Mouse (Mus musculus): ENCODE results near the gene Gm34653. TPM values are rescaled to one million over a fixed set of nuclear protein-coding genes. Genes with fewer than 3 reads are reported as not detected.
A peak's percentile ranks its signal among the peaks of the same experiment; 100 is the strongest.
"Not testable (repeated sequence)": the region's sequence is repeated elsewhere in the genome, so short reads cannot be mapped to it uniquely, and the experiment has no call there.

The Gm34653 gene
- polyA plus RNA-seq, 1 experiment from 2014 or later, result not detected

DNA sequence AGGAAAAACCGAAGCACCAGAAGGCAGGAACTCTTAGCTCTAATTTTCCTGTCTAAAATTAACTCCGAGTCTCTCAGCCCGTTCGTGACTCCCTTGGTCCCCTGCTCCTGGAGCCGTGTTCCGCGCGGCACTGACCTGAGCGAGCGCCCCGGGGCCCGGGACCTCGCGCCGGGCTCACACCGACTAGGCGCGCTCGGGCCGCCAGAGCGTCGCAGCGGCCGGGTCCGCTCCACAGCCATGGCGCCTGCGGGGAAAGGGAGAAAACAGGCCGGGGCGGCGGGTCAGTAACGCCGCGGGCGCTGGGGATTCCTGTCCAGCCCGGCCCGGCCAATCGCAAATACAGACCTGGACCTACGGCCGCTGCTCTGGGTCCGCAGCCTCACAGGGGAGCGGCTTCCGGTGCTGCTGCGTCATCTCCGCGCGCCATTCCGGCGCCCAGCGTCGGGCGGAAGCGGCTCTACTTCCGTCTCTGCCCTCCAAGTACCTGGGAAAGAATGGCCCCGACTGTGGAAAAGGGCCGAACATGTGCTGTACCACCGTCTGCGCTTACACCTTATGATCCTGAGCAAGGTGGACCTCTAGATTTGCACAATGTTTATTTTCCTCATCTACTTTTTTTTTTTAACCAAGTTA, 6.9 kb upstream of the Gm34653 start, which contains the start of gene Fbxw2:
Gene Fbxw2 (minus strand): TSS at position 485 of the 633 bp plus-strand sequence.
- Histone ChIP-seq H3K27ac (replicated peaks) (peak within 1 kb of the TSS; percentile 84), H3K4me3 (replicated peaks) (peak within 1 kb of the TSS; percentile 71), H3K4me1 (peaks cover 30% of the 10 kb centered on the region), H3K9me3 (replicated peaks) (no peaks in the 10 kb centered on the region), H3K4me2 (peak within 1 kb of the TSS; percentile 94), H3K36me3 (peaks cover 11% of the 10 kb centered on the region), H3K27me3 (replicated peaks) (no peaks in the 10 kb centered on the region; the same call in 1 of the 2 replicates), H3K9ac (replicated peaks) (peak within 1 kb of the TSS; percentile 87)
- under 1% methylated on average over 48 of the region's 57 CpGs for WGBS
- peak; percentile 97 for ATAC-seq (ENCODE audit: low FRiP score)

DNA sequence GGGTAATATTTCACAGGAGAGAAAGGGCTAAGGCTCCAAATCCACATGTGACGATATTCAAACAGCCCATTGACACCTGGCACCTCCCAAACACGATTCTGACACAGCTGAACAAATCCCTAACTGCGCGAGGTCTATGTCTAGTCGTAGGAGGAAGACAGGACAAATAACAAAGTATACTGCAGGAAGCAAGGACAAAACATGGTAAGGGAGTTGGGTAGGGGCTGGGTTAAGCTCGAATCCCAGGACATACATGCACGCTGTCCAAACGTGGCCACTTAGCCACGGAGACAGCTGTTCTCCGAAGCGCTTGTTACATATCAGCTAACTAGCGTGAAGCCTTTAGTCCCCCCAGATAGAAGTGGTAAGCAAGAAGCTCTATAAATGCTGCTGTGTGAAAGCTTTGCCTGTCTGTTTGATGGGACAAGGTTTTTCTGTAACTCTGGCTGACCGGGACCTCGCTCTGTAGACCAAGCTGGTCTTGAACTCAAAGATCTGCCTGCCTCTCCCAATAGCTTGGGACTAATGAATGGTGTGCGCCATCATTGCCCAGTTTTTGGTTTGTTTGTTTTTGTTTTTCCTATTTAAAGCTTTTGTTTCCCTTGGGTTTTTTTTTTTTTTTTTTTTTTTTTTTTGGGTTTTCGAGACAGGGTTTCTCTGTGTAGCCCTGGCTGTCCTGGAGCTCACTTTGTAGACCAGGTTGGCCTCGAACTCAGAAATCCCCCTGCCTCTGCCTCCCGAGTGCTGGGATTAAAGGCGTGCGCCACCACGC, 6.2 kb upstream of the Gm34653 start:
- H3K27ac ChIP-seq (replicated peaks), result peak overlapping the region; percentile 84
- peak; percentile 40 for ATAC-seq (ENCODE audit: low FRiP score)
- 36% methylated on average over 20 of the region's 21 CpGs for WGBS

DNA sequence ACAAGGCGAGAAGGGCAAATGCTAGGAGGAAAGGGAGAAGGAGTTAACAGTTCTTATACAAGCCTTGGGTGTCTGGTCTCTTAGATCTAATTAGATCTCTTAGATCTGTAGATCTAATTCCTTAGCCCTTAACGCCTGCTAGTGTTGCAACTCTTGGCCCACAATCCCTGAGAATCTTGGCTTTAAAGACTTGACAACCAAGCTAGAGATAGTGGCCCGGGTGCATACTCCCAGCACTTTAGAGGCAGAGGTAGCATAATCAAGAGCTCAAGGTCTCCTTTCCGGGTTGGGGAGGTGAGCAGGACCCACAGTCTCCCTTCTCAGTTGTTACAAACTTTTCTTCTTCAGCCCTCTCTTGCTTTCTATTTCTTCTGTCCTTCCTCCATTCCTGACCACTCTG, 5.2 kb upstream of the Gm34653 start:
- Histone ChIP-seq H3K4me1 (peaks cover 26% of the 10 kb centered on the region), H3K4me2 (no peak overlapping the region), H3K27ac (replicated peaks) (no peak overlapping the region), H3K36me3 (peaks cover 2% of the 10 kb centered on the region; the same call in 1 of the 2 replicates), H3K4me3 (replicated peaks) (no peak overlapping the region), H3K27me3 (replicated peaks) (no peaks in the 10 kb centered on the region; the same call in 1 of the 2 replicates), H3K9me3 (replicated peaks) (no peaks in the 10 kb centered on the region), H3K9ac (replicated peaks) (no peak overlapping the region)
- no peak for ATAC-seq (ENCODE audit: low FRiP score)
- WGBS, result 89% methylated on average over 4 of the region's 4 CpGs

More for the DNA sequence above, 6.2 kb upstream of the Gm34653 start:
- Histone ChIP-seq H3K9ac (replicated peaks) (peak overlapping the region; percentile 87), H3K36me3 (peaks cover 7% of the 10 kb centered on the region; the same call in 1 of the 2 replicates), H3K27me3 (replicated peaks) (no peaks in the 10 kb centered on the region; the same call in 1 of the 2 replicates), H3K4me2 (peak overlapping the region; percentile 94), H3K9me3 (replicated peaks) (no peaks in the 10 kb centered on the region), H3K4me1 (peaks cover 30% of the 10 kb centered on the region), H3K4me3 (replicated peaks) (peak overlapping the region; percentile 71)

DNA sequence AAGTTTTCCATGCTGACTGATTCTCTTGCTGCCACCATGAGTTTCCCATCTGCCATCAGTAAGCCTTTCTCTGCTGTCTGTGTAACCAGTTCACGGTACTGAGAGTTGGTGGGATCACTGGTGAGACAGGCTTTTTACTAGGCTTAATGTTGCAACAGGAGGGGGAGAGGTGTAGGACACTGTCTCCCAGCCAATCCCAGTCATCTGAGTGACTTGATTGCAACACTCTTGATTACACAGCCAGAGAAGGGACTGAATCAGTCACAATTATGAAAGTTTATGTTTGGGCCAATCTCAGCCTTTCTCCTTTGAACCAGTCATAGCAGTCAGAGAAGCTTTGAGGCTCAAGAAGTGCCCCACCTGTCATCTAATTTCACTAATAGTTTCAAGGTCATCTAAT, 4.8 kb upstream of the Gm34653 start:
- no peak for ATAC-seq (ENCODE audit: low FRiP score)
- Histone ChIP-seq H3K9me3 (replicated peaks) (no peaks in the 10 kb centered on the region), H3K4me3 (replicated peaks) (no peak overlapping the region), H3K9ac (replicated peaks) (no peak overlapping the region), H3K36me3 (no peaks in the 10 kb centered on the region), H3K27me3 (replicated peaks) (no peaks in the 10 kb centered on the region; the same call in 1 of the 2 replicates), H3K4me1 (peaks cover 24% of the 10 kb centered on the region), H3K27ac (replicated peaks) (no peak overlapping the region), H3K4me2 (no peak overlapping the region)
- WGBS, result 85% methylated on average over 1 of the region's 1 CpGs

DNA sequence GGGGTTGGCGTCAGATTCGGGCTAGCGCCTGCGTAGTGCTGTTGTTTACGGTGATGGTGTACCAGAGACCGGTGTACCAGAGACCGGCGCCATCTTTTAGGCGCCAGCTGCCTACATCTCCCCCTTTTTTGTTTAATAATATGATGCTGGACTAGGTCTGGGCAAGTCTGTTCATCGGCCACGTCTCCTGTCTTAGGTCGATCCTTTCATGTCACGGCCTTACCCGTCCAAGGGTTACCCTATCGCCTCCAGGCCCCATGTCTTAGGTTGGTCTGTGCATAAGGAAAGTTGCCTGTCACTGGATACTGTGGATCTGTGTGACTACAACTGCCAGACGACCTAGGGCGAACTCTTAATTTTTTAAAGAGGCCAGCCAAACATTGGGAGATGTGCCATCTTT, 2.7 kb upstream of the Gm34653 start:
- not testable (repeated sequence) for H3K4me2 ChIP-seq; H3K4me1 ChIP-seq; H3K9me3 ChIP-seq (replicated peaks); H3K27me3 ChIP-seq (replicated peaks); H3K4me3 ChIP-seq (replicated peaks); H3K9ac ChIP-seq (replicated peaks); H3K27ac ChIP-seq (replicated peaks); H3K36me3 ChIP-seq; ATAC-seq (ENCODE audit: low FRiP score)
- 95% methylated on average over 17 of the region's 17 CpGs for WGBS

DNA sequence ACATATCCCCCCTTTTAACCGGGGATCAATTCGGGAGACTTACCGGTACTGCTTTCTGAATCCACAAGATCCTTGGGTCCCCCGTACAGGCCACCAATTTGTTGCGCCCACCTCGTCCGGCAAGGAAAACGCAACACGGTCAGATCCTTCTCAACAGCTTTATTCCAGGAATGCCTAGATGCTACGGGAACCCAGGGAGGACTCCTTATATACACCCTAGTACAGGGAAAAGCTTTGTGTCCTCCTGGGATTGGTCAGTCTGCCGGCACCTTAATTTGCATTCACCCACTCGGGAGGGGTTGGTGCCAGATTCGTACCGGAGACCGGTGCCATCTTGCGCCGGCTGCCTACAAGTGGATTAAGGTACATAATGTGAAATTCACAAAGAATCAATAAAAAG, 817 bp downstream of the Gm34653 start:
- no peak overlapping the region for H3K4me3 ChIP-seq (replicated peaks)
- no peak overlapping the region for H3K4me2 ChIP-seq
- no peaks in the 10 kb centered on the region for H3K9me3 ChIP-seq (replicated peaks)
- no peaks in the 10 kb centered on the region for H3K4me1 ChIP-seq
- no peak overlapping the region for H3K27ac ChIP-seq (replicated peaks)
- H3K9ac ChIP-seq (replicated peaks), result no peak overlapping the region
- no peaks in the 10 kb centered on the region for H3K36me3 ChIP-seq
- ATAC-seq (ENCODE audit: low FRiP score), result no peak
- peaks cover 8% of the 10 kb centered on the region for H3K27me3 ChIP-seq (replicated peaks)
- WGBS, result 89% methylated on average over 17 of the region's 17 CpGs

GRCm38 (mm10) chr2:34835669-34836068, 2.9 kb downstream of the Gm34653 start:
- no peak overlapping the region for H3K27ac ChIP-seq (replicated peaks)
- H3K36me3 ChIP-seq, result no peaks in the 10 kb centered on the region
- no peak overlapping the region for H3K4me3 ChIP-seq (replicated peaks)
- no peak overlapping the region for H3K4me2 ChIP-seq
- no peaks in the 10 kb centered on the region for H3K4me1 ChIP-seq
- 73% methylated on average over 3 of the region's 3 CpGs for WGBS
- peaks cover 8% of the 10 kb centered on the region; the same call in 1 of the 2 replicates for H3K27me3 ChIP-seq (replicated peaks)
- no peak for ATAC-seq (ENCODE audit: low FRiP score)
- H3K9me3 ChIP-seq (replicated peaks), result no peaks in the 10 kb centered on the region
- H3K9ac ChIP-seq (replicated peaks), result no peak overlapping the region

- H3K36me3 ChIP-seq; H3K4me1 ChIP-seq; ATAC-seq (ENCODE audit: low FRiP score); H3K9ac ChIP-seq (replicated peaks); H3K4me3 ChIP-seq (replicated peaks); H3K27ac ChIP-seq (replicated peaks); H3K27me3 ChIP-seq (replicated peaks); H3K9me3 ChIP-seq (replicated peaks); H3K4me2 ChIP-seq: not testable (repeated sequence)
- WGBS, result 85% methylated on average over 5 of the region's 5 CpGs
Measured at GRCm38 (mm10) chr2:34840143-34840542, 7.3 kb downstream of the Gm34653 start.

DNA sequence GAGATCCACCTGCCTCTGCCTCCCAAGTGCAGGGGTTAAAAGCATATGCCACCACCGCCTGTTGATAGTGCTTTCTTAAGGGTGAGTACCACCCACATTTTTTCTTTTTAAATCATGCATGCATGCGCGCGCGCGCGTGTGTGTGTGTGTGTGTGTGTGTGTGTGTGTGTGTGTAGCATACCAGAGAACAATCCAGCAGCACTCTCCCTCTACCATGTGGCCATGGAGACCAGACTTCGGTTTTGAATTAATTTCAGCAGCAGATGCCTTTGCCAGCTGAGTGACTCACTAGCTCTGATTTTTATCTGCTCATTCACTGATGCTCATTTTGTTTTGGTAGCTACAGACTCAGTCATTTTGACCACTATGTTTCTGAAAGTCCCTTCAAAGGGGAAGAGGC, 8.9 kb downstream of the Gm34653 start:
- no peak overlapping the region for H3K4me2 ChIP-seq
- no peak overlapping the region for H3K9ac ChIP-seq (replicated peaks)
- 0 out of 2 replicates have a peak, but pooled peaks cover 1% of the 10 kb centered on the region for H3K27me3 ChIP-seq (replicated peaks)
- H3K36me3 ChIP-seq, result no peaks in the 10 kb centered on the region
- ATAC-seq (ENCODE audit: low FRiP score), result no peak
- no peak overlapping the region for H3K4me3 ChIP-seq (replicated peaks)
- no peaks in the 10 kb centered on the region for H3K9me3 ChIP-seq (replicated peaks)
- no peak overlapping the region for H3K27ac ChIP-seq (replicated peaks)
- WGBS, result 93% methylated on average over 8 of the region's 8 CpGs
- no peaks in the 10 kb centered on the region for H3K4me1 ChIP-seq

- Histone ChIP-seq H3K4me3 (replicated peaks) (no peak overlapping the region), H3K9me3 (replicated peaks) (no peaks in the 10 kb centered on the region), H3K4me1 (no peaks in the 10 kb centered on the region), H3K9ac (replicated peaks) (no peak overlapping the region), H3K27ac (replicated peaks) (no peak overlapping the region), H3K36me3 (no peaks in the 10 kb centered on the region), H3K27me3 (replicated peaks) (no peaks in the 10 kb centered on the region), H3K4me2 (no peak overlapping the region)
- WGBS, result 88% methylated on average over 11 of the region's 11 CpGs
- no peak for ATAC-seq (ENCODE audit: low FRiP score)
Measured at GRCm38 (mm10) chr2:34843211-34843939, 10.6 kb downstream of the Gm34653 start.

GRCm38 (mm10) chr2:34847702-34848101, 14.9 kb downstream of the Gm34653 start:
- H3K36me3 ChIP-seq, result peaks cover 28% of the 10 kb centered on the region
- 100% methylated on average over 1 of the region's 1 CpGs for WGBS
- no peak overlapping the region for H3K4me2 ChIP-seq
- H3K27ac ChIP-seq (replicated peaks), result no peak overlapping the region
- H3K9ac ChIP-seq (replicated peaks), result no peak overlapping the region
- no peaks in the 10 kb centered on the region for H3K4me1 ChIP-seq
- H3K27me3 ChIP-seq (replicated peaks), result no peaks in the 10 kb centered on the region
- no peak overlapping the region for H3K4me3 ChIP-seq (replicated peaks)
- no peak for ATAC-seq (ENCODE audit: low FRiP score)
- no peaks in the 10 kb centered on the region for H3K9me3 ChIP-seq (replicated peaks)
